Mouse (Mus musculus): ENCODE data around the gene Relb.

DNA sequence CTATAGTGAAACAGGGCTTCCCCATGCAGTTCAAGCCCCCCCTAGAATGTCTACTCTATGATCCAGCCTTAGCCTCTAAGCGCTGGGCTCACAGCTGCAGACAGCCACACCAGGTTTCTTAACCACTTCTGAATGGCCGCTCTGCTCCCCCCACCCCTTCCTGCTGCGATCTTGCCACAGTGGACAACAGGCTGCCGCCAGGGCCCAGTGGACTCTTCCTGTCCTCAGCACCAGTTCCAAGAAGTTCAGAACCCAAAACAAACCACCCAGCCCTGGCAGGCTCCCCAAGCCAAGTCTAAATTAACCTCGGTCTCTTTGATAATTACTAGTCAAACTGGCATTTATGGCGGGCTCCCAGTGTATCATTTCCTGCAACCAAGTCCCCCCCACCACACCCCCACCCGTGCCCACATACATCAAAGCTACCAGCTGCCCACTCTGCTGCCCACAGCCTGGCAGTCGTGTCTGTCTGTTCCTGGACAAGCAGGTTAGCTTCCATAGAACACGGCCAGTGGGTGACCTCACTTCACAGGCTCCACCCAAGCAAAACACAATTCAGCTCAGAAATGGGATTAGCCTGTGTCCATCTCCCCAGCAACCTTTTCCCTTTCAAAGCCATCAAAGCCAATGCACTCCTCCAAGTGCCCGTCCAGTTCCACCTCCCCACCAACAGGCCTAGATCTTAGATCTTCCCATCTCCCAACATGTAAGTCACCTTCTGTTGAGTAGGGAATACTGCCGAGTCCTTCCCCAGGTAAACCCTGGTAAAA is 68.6 kb downstream of the Relb start:
- TF ChIP-seq POLR2A (IDR thresholded peaks at IDR 0.05; ENCODE audit: insufficient read length, low read depth) (no peak), USF1 (IDR thresholded peaks at IDR 0.05; ENCODE audit: low read depth) (no peak), REST (IDR thresholded peaks at IDR 0.05; ENCODE audit: insufficient read depth, insufficient read length) (no peak), CEBPB (IDR thresholded peaks at IDR 0.05; ENCODE audit: insufficient read depth, poor library complexity, severe bottlenecking) (no peak), MAX (IDR thresholded peaks at IDR 0.05; ENCODE audit: low read depth) (no peak), E2F4 (IDR thresholded peaks at IDR 0.05; ENCODE audit: insufficient read depth) (no peak), POLR2AphosphoS2 (IDR thresholded peaks at IDR 0.05; ENCODE audit: insufficient read length, low read depth) (no peak)

All from myocyte (in vitro differentiated cells).